Mouse (Mus musculus) embryonic fibroblast, embryonic 13.5 days (primary cell): ENCODE measurements at regions not wholly inside any gene's neighbourhood (a gene's known extent, or its start where the extent isn't known, plus 50 kb on each side); places are given as distances from the start of the nearest gene placed in this dataset.

ENCODE experiments used
- CTCF ChIP-seq: IDR thresholded peaks from 2 replicates; pipeline ENCODE4 v1.5.1; 2011; ENCODE audit warnings: mild to moderate bottlenecking, control low read depth, low read length, moderate library complexity, borderline replicate concordance; ENCODE audit not compliant: insufficient read depth
- POLR2A ChIP-seq: IDR thresholded peaks from 2 replicates; pipeline ENCODE4 v1.6.1; 2011; ENCODE audit warnings: low read depth, mild to moderate bottlenecking, control low read depth, low read length, moderate library complexity

GRCm38 (mm10) chr2:78020516-78020915, 74.3 kb upstream of the Cwc22 start:
- TF ChIP-seq CTCF, result no peak
- TF ChIP-seq POLR2A, result no peak
